2 mouse cellular contexts compared by ENCODE assay signal in the genomic region with DNA sequence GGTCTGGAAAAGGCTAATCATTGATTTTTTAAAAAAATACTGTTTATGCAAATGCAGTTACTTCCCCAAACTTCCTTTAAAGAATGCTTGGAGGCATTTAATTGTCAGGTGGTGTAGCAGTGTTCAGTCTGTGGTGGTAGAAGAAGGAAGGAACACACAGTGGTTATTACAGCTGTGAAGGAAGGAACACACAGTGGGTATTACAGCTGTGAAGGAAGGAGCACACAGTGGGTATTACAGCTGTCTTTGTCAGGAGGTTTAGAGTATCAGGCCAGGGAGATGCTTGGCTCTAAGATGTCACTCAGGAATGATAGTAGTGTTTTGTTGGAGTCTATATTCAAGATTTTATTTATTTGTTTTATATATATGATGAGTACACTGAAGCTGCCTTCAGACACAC.
A peak's percentile ranks its signal among the peaks of the same experiment; 100 is the strongest.
TF ChIP-seq lines count a peak whose summit lies in the region.

No protein-coding gene starts in this region.

TF ChIP-seq in CH12.LX, 34 proteins besides CTCF, POLR2A, EP300 and RAD21:
- no peak for TF ChIP-seq SIN3A (IDR thresholded peaks at IDR 0.05; ENCODE audit: low read length)
- peak; percentile 82 for TF ChIP-seq ZKSCAN1 (IDR thresholded peaks at IDR 0.05; ENCODE audit: borderline replicate concordance, low read depth, low read length)

TF ChIP-seq in MEL, 35 proteins besides CTCF, POLR2A, EP300 and RAD21:
- TF ChIP-seq ZNF384 (IDR thresholded peaks at IDR 0.05; ENCODE audit: low read depth, low read length) = 0 out of 2 replicates have a peak, but pooled peaks have one; percentile 16
- TF ChIP-seq MYC (IDR thresholded peaks at IDR 0.05; ENCODE audit: low read depth, low read length) = no peak
- TF ChIP-seq ZKSCAN1 (IDR thresholded peaks at IDR 0.05; ENCODE audit: low read depth, low read length) = peak; percentile 94
